Mouse (Mus musculus): ENCODE measurements at regions not wholly inside any gene's neighbourhood (a gene's known extent, or its start where the extent isn't known, plus 50 kb on each side); places are given as distances from the start of the nearest gene placed in this dataset.
A peak's percentile ranks its signal among the peaks of the same experiment; 100 is the strongest.

GRCm38 (mm10) chr4:30408525-30408924 lies 1555.4 kb upstream of the Map3k7 start:
- DNase-seq: no peak

- no peak for DNase-seq
Observed at GRCm38 (mm10) chr4:30447644-30448043, 1516.3 kb upstream of the Map3k7 start.

DNA sequence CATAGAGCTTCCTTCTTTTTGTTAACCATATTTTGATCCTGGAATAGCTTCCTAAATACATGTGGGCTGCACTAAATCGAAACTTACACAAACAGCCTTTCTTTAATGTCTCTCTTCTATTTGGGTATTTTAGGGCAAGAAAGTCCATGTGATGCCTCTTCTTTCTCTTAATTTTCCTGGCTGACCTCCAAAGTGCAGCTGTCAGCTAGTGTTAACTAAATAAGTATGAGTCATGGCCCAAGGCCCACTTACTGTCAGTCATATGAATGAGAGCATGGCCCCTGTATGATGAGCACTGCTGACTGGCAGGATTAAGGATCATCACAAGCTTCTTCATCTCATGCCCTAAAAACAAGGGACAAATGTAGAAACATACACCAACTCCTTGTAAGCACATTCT lies 1513.5 kb upstream of the Map3k7 start:
- DNase-seq: no peak

DNA sequence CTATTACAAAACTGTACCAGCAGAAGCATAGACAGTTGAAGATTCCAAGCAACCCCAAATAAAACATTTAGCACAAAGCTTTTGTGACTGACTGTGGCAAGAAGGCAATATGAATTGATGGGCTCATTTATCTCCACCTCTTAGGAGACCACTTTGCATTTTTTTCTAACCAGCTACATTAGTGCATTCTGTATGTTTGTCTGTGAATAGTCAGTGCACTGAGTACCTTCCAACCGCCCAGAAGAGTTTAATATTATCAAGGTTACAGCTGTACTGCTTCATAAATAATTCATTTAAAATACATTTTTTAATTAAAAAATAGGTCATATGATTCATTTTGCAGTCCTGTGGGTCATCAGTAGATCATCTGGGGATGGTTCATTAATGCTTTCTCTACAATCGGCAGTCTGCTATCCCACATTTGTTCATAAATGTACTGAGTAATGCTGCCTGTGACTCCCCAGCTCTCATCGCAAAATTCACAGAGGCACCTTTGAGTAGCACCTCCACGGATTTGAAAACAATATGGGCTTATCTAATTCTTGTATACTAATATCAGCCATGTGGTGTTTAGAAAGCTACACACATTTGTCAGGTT lies 1496.5 kb upstream of the Map3k7 start:
- no peak for DNase-seq

- DNase-seq: no peak
Observed at GRCm38 (mm10) chr4:30476621-30477020, 1487.3 kb upstream of the Map3k7 start.

GRCm38 (mm10) chr4:30500067-30500670 lies 1463.7 kb upstream of the Map3k7 start:
- DNase-seq: peak; percentile 8

Data from kidney, adult 11 months (tissue).